Mouse (Mus musculus) ES-E14 (cell line): Measurements from ENCODE around the gene Ccnf.

Experiments
- CHD2 ChIP-seq: IDR thresholded peaks from 2 replicates; pipeline ENCODE4 v1.6.1; 2014; ENCODE audit warnings: mild to moderate bottlenecking, low read depth, low read length, inconsistent platforms
- HCFC1 ChIP-seq: IDR thresholded peaks from 2 replicates; pipeline ENCODE4 v1.6.1; 2012; ENCODE audit warnings: low read length, inconsistent platforms, borderline replicate concordance; ENCODE audit not compliant: insufficient read depth
- MAFK ChIP-seq: IDR thresholded peaks from 2 replicates; pipeline ENCODE4 v1.6.1; 2014; ENCODE audit warnings: mild to moderate bottlenecking, low read depth, low read length, inconsistent platforms; ENCODE audit not compliant: insufficient read depth
- ZC3H11A ChIP-seq: IDR thresholded peaks from 2 replicates; pipeline ENCODE4 v1.6.1; 2012; ENCODE audit warnings: low read depth, mild to moderate bottlenecking, inconsistent platforms, low read length, borderline replicate concordance
- ZNF384 ChIP-seq: IDR thresholded peaks from 2 replicates; pipeline ENCODE4 v1.6.1; 2012; ENCODE audit warnings: low read depth, low read length, inconsistent platforms

- TF ChIP-seq ZNF384 (no peak), CHD2 (no peak), ZC3H11A (no peak), HCFC1 (no peak), MAFK (no peak)
Measured at GRCm38 (mm10) chr17:24197032-24197824, 54.1 kb downstream of the Ccnf start.
